Mouse (Mus musculus): ENCODE measurements around the gene Klhl22.
A peak's percentile ranks its signal among the peaks of the same experiment; 100 is the strongest.
"Not testable (repeated sequence)": the region's sequence is repeated elsewhere in the genome, so short reads cannot be mapped to it uniquely, and the experiment has no call there.

The Klhl22 gene

GRCm38 (mm10) chr16:17759344-17759773 is at the start of gene Klhl22:
Gene Klhl22, plus strand, starts transcription at chr16:17759618.
- peak; percentile 85 to 86 for DNase-seq (ENCODE audit: low spot score in 2 of 2)

GRCm38 (mm10) chr16:17717791-17718190 is 41.6 kb upstream of the Klhl22 start:
- no peak for DNase-seq (ENCODE audit: low spot score in 2 of 2)

GRCm38 (mm10) chr16:17721114-17721808 is 38.2 kb upstream of the Klhl22 start:
- no peak for DNase-seq (ENCODE audit: low spot score in 2 of 2)

- DNase-seq (ENCODE audit: low spot score in 2 of 2): no peak
Measured at GRCm38 (mm10) chr16:17721822-17722460, 37.5 kb upstream of the Klhl22 start.

- peak; percentile 86 to 89 for DNase-seq (ENCODE audit: low spot score in 2 of 2)
Measured at GRCm38 (mm10) chr16:17722461-17723324, 36.7 kb upstream of the Klhl22 start.

GRCm38 (mm10) chr16:17723325-17723626 is 36.1 kb upstream of the Klhl22 start:
- DNase-seq (ENCODE audit: low spot score in 2 of 2): no peak

GRCm38 (mm10) chr16:17724448-17724847 is 35.0 kb upstream of the Klhl22 start:
- no peak for DNase-seq (ENCODE audit: low spot score in 2 of 2)

GRCm38 (mm10) chr16:17727179-17727861 is 32.1 kb upstream of the Klhl22 start:
- peak; percentile 56 to 64 for DNase-seq (ENCODE audit: low spot score in 2 of 2)

- no peak for DNase-seq (ENCODE audit: low spot score in 2 of 2)
Measured at GRCm38 (mm10) chr16:17729974-17730373, 29.4 kb upstream of the Klhl22 start.

GRCm38 (mm10) chr16:17732021-17732420 is 27.4 kb upstream of the Klhl22 start:
- DNase-seq (ENCODE audit: low spot score in 2 of 2): no peak

- DNase-seq (ENCODE audit: low spot score in 2 of 2): no peak
Measured at GRCm38 (mm10) chr16:17732431-17732830, 27.0 kb upstream of the Klhl22 start.

GRCm38 (mm10) chr16:17732841-17733340 is 26.5 kb upstream of the Klhl22 start, which contains the start of gene Med15:
Gene Med15, minus strand, starts transcription at chr16:17732891.
- no peak for DNase-seq (ENCODE audit: low spot score in 2 of 2)

GRCm38 (mm10) chr16:17733646-17734045 is 25.8 kb upstream of the Klhl22 start:
- DNase-seq (ENCODE audit: low spot score in 2 of 2): no peak

- not testable (repeated sequence) for DNase-seq (ENCODE audit: low spot score in 2 of 2)
Measured at GRCm38 (mm10) chr16:17734872-17735271, 24.5 kb upstream of the Klhl22 start.

GRCm38 (mm10) chr16:17736156-17736555 is 23.3 kb upstream of the Klhl22 start:
- no peak for DNase-seq (ENCODE audit: low spot score in 2 of 2)

- DNase-seq (ENCODE audit: low spot score in 2 of 2): no peak
Measured at GRCm38 (mm10) chr16:17740080-17740479, 19.3 kb upstream of the Klhl22 start.

GRCm38 (mm10) chr16:17742810-17743209 is 16.6 kb upstream of the Klhl22 start:
- no peak for DNase-seq (ENCODE audit: low spot score in 2 of 2)

- no peak for DNase-seq (ENCODE audit: low spot score in 2 of 2)
Measured at GRCm38 (mm10) chr16:17743279-17743678, 16.1 kb upstream of the Klhl22 start.

GRCm38 (mm10) chr16:17744536-17744935 is 14.9 kb upstream of the Klhl22 start:
- DNase-seq (ENCODE audit: low spot score in 2 of 2): peak in 1 of 2 experiments; percentile 38

- no peak for DNase-seq (ENCODE audit: low spot score in 2 of 2)
Measured at GRCm38 (mm10) chr16:17745067-17745466, 14.4 kb upstream of the Klhl22 start.

- DNase-seq (ENCODE audit: low spot score in 2 of 2): no peak
Measured at GRCm38 (mm10) chr16:17753001-17753400, 6.4 kb upstream of the Klhl22 start.

- DNase-seq (ENCODE audit: low spot score in 2 of 2): no peak
Measured at GRCm38 (mm10) chr16:17753686-17754085, 5.7 kb upstream of the Klhl22 start.

All from natural killer cell, adult 2 months (primary cell).